Mouse (Mus musculus) forebrain, embryonic 14.5 days (tissue): ENCODE measurements around the gene Smyd2. TPM values are rescaled to one million over a fixed set of nuclear protein-coding genes. Genes with fewer than 3 reads are reported as not detected.

ENCODE experiments used
- ATAC-seq: fragments of 200-750 bp; cut with Nextera tagmentation; 2 replicates; pipeline ENCODE4 v1.8.0; 2017; ENCODE audit warnings: mild to moderate bottlenecking, moderate library complexity
- DNase-seq: peaks from one replicate; pipeline ENCODE4 v3.0.0-alpha.2; 2015; ENCODE audit warnings: low spot score
- H3K27ac ChIP-seq: fragments of 300-500 bp; sonication (generic); 2 replicates; pipeline ENCODE4 v1.5.1; 2014; ENCODE audit warnings: low read depth, mild to moderate bottlenecking, control low read depth, low read length, moderate library complexity
- H3K27me3 ChIP-seq: fragments of 300-500 bp; sonication (generic); replicated peaks from 2 replicates; pipeline ENCODE4 v1.6.1; 2014; ENCODE audit warnings: low read length, control low read depth, mixed read lengths; ENCODE audit not compliant: control insufficient read depth, insufficient read depth
- H3K36me3 ChIP-seq: fragments of 300-500 bp; sonication (generic); 2 replicates; pipeline ENCODE4 v1.6.1; 2014; ENCODE audit warnings: low read length, control low read depth; ENCODE audit not compliant: control insufficient read depth, insufficient read depth
- H3K4me1 ChIP-seq: fragments of 300-500 bp; sonication (generic); 2 replicates; pipeline ENCODE4 v1.6.1; 2014; ENCODE audit warnings: antibody characterized with exemption, low read length, control low read depth; ENCODE audit not compliant: control insufficient read depth, insufficient read depth
- H3K4me2 ChIP-seq: fragments of 300-500 bp; sonication (generic); 2 replicates; pipeline ENCODE4 v1.6.1; 2014; ENCODE audit warnings: mild to moderate bottlenecking, control low read depth, low read length
- H3K4me3 ChIP-seq: fragments of 300-500 bp; sonication (generic); 2 replicates; pipeline ENCODE4 v1.5.1; 2014; ENCODE audit warnings: low read depth, low read length, control low read depth
- H3K9ac ChIP-seq: fragments of 300-500 bp; sonication (generic); 2 replicates; pipeline ENCODE4 v1.6.1; 2014; ENCODE audit warnings: mild to moderate bottlenecking, low read length, control low read depth, moderate library complexity
- H3K9me3 ChIP-seq: fragments of 300-500 bp; sonication (generic); replicated peaks from 2 replicates; pipeline ENCODE4 v1.6.1; 2016; ENCODE audit warnings: low read length, control low read depth, mixed read lengths; ENCODE audit not compliant: control insufficient read depth
- WGBS: fragments of 180-500 bp; shearing (Covaris S2); extraction: QIAGEN DNeasy Blood & Tissue Kit; methylation state at CpG from one replicate; pipeline ENCODE4 v1.1.7; 2014; 5-methylcytosine and 5-hydroxymethylcytosine counted together
- polyA plus RNA-seq: library from polyadenylated mRNA; unstranded; fragments of >200 nt; fragmentation: Nextera tagmentation; extraction: Ambion mirVana; gene quantifications from 2 replicates; pipeline ENCODE4 v1.2.1, GENCODE M21; 2014

Smyd2 gene
- polyA plus RNA-seq, 1 experiment from 2014 or later: 63.9 TPM

DNA sequence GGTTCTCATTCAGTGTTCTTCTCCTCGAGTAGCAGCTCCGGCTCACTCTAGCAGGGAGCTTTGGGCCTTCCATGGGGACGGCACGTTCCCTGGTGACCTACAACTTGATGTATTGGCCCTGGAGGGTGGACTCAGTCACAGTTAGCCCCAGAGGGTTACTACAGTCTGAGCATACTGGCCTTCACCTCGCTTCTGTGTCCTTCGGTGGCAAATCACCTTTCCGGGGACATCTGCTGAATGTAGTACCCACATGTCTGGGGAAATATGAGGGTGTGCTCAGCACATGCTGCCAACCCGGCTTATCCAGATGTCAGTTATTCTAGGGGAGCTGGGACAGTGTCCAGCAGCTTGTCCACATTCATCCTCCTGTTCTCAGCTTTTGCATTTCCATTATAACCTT lies 48.6 kb downstream of the Smyd2 start:
- H3K9ac ChIP-seq: no peak overlapping the region
- ATAC-seq (no peak), DNase-seq (no peak)
- no peaks in the 10 kb centered on the region for H3K9me3 ChIP-seq
- no peaks in the 10 kb centered on the region for H3K27me3 ChIP-seq
- no peaks in the 10 kb centered on the region for H3K4me1 ChIP-seq
- no peaks in the 10 kb centered on the region for H3K36me3 ChIP-seq
- no peak overlapping the region for H3K27ac ChIP-seq
- H3K4me2 ChIP-seq: no peak overlapping the region
- WGBS: 84% methylated on average over 8 of the region's 8 CpGs
- no peak overlapping the region for H3K4me3 ChIP-seq

DNA sequence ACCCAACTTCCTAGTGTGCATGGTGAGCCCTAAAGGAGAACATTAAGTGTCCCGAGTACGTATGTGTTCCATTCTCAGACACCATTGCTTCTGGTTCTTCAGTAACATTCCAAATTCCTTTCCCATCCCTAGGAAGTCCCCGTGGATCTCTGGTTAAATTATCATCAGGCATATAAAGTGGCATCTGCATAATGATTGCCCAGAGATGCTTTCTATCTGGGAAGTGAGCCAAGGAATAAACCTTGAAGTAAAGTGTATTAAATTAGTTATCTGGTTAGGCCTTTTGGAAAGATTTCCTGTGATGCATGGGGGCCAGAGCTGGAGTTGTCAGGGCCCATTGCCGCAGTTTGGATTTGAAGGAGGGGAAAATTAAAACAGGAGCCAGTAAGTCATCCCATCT lies 50.1 kb downstream of the Smyd2 start:
- H3K27me3 ChIP-seq: no peaks in the 10 kb centered on the region
- ATAC-seq (no peak), DNase-seq (peak; percentile 32)
- H3K27ac ChIP-seq: no peak overlapping the region
- no peaks in the 10 kb centered on the region for H3K4me1 ChIP-seq
- H3K9ac ChIP-seq: no peak overlapping the region
- WGBS: 76% methylated on average over 4 of the region's 4 CpGs
- H3K4me3 ChIP-seq: no peak overlapping the region
- H3K4me2 ChIP-seq: no peak overlapping the region
- H3K36me3 ChIP-seq: no peaks in the 10 kb centered on the region
- H3K9me3 ChIP-seq: no peaks in the 10 kb centered on the region

DNA sequence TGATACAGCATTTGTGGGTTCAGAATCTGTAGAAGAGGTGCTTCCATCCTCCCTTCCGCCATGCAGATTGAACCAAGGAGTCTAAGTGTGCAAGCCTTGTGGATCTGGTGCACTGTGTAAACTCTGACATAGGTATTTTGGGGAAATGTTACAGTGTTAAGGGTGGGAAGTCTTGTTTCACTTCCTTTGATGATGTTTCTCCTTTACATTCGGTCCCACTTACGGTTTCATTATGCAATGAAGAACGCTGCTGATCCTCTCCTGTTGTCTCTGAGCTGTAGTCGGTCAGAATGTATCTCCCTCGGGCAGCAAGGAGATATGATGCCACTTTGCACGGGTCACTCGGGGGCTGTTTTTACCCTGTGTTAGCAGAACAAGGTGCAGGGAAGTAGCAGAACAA lies 50.5 kb downstream of the Smyd2 start:
- Histone ChIP-seq H3K27me3 (no peaks in the 10 kb centered on the region), H3K36me3 (no peaks in the 10 kb centered on the region), H3K27ac (no peak overlapping the region), H3K4me3 (no peak overlapping the region), H3K4me1 (no peaks in the 10 kb centered on the region), H3K9me3 (no peaks in the 10 kb centered on the region), H3K9ac (no peak overlapping the region), H3K4me2 (no peak overlapping the region)
- ATAC-seq (no peak), DNase-seq (no peak)
- 92% methylated on average over 8 of the region's 8 CpGs for WGBS

DNA sequence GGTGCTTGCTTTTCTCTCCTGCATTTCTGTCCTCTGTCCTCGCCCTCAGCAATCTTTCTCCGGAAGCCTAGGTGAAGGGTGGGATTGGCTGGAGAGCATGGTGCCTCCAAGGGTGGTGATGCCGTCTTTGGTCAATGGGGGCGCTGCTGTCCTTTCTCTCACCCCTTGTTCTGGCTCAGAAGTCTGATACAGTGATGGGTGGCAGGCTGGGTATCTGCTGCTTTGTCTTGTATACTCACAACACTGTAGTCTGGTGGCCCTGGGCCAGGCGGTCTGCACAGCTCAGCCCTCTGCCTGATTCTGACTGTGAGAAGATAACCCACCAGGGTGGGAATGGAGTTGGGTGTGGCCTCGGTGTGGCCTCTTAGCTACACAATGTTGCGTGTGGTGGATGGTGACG lies 51.6 kb downstream of the Smyd2 start:
- Histone ChIP-seq H3K36me3 (no peaks in the 10 kb centered on the region), H3K4me2 (no peak overlapping the region), H3K4me1 (peaks cover under 1% of the 10 kb centered on the region; the same call in 1 of the 2 replicates), H3K9ac (no peak overlapping the region), H3K27me3 (no peaks in the 10 kb centered on the region), H3K4me3 (no peak overlapping the region), H3K9me3 (no peaks in the 10 kb centered on the region), H3K27ac (no peak overlapping the region)
- no peak for ATAC-seq
- no peak for DNase-seq
- 85% methylated on average over 8 of the region's 8 CpGs for WGBS

DNA sequence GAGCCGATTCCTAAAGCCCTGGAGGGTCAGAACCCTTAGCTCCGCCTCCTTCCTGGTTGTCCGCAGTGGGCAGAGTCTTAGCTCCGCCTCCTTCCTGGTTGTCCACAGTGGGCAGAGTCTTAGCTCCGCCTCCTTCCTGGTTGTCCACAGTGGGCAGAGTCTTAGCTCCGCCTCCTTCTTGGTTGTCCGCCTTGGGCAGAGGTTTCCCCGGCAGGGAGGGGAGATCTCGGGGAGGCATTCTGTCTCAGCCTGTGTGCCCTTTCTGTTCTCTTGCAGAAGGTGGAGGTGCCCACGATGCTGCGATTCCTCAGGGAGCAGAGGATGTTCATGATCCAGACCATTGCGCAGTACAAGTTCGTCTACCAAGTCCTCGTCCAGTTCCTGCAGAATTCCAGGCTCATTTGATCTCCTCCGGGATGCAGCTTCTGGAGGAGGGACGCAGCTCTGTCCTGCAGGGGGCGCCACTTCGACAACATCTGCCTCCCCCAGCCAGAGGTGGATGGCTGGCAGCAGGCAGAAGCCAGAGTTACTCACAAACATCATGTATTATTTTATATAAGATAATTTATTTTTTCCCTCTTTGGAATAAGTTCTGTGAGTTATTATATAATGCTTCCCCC lies 52.4 kb downstream of the Smyd2 start:
- H3K36me3 ChIP-seq: no peaks in the 10 kb centered on the region
- H3K4me2 ChIP-seq: no peak overlapping the region
- no peak overlapping the region for H3K9ac ChIP-seq
- H3K27ac ChIP-seq: no peak overlapping the region
- DNase-seq: no peak
- WGBS: 89% methylated on average over 18 of the region's 18 CpGs
- H3K27me3 ChIP-seq: no peaks in the 10 kb centered on the region
- H3K4me3 ChIP-seq: no peak overlapping the region
- H3K9me3 ChIP-seq: no peaks in the 10 kb centered on the region
- peaks cover 5% of the 10 kb centered on the region for H3K4me1 ChIP-seq
- ATAC-seq: no peak

DNA sequence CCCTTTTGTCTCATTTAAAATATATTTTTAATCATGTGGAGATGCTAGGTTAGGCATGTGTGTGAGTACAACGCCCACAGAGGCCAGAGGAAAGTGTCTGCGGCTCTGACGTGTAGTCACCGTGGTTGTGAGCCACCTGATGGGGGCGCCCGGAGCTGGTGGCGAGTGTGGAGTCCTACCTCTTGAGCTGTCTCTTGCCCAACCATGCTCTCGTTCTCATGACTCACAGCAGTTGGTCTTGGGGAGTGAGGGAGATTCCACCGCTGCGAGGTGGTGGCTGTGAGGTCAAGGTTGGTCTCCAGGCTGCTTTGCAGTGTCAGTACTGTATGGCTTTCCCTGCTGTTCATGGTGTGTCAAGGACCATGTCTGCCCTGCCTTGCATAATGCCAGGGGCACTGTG lies 54.1 kb downstream of the Smyd2 start:
- no peak overlapping the region for H3K9ac ChIP-seq
- no peak overlapping the region for H3K4me2 ChIP-seq
- DNase-seq (no peak), ATAC-seq (no peak)
- WGBS: 87% methylated on average over 10 of the region's 10 CpGs
- no peak overlapping the region for H3K27ac ChIP-seq
- H3K4me1 ChIP-seq: peaks cover 5% of the 10 kb centered on the region
- no peak overlapping the region for H3K4me3 ChIP-seq
- H3K9me3 ChIP-seq: no peaks in the 10 kb centered on the region
- H3K36me3 ChIP-seq: no peaks in the 10 kb centered on the region
- no peaks in the 10 kb centered on the region for H3K27me3 ChIP-seq

DNA sequence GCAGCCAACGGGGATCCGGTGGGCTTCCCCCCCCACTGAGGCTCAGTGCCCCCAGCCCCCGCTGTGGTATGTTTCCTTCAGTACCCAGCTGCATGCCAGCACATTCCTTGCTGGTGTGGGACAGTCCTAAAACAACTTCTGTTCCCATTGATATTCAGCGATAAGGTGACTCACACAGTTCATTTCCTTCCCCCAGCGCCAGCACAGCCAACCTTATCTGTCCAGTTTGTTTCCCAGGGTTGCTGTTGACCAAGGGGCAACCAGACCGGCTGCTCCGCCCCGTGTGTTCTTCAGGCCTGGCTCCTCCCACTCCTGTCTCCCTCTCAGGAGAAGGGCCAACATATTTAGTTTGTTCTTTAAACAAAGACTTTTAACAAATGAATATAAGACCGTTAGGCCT lies 54.7 kb downstream of the Smyd2 start:
- ATAC-seq (no peak), DNase-seq (no peak)
- Histone ChIP-seq H3K4me2 (no peak overlapping the region), H3K4me1 (peaks cover 5% of the 10 kb centered on the region), H3K36me3 (no peaks in the 10 kb centered on the region), H3K4me3 (no peak overlapping the region), H3K9ac (no peak overlapping the region), H3K27me3 (no peaks in the 10 kb centered on the region), H3K27ac (no peak overlapping the region), H3K9me3 (no peaks in the 10 kb centered on the region)
- 75% methylated on average over 9 of the region's 9 CpGs for WGBS

DNA sequence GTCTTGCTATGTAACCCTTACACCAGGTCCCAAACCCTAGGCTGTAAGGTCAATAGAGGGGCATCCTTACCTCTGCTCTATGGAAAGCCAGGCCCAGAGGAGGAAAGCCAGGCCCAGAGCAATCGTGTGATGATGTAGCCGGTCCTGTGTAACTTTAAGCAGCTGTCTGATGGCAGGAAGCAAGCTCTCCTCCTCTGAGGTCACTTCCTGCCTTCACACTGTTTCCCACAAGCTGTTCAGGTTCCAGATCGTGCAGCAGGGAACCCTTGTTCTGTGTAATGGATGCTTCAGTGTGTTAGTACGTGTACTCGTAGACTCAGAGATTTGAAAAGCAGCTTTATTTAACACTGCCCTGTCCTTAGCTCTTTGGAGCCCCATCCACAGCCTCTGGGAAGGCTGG lies 55.1 kb downstream of the Smyd2 start:
- Histone ChIP-seq H3K4me1 (peaks cover 5% of the 10 kb centered on the region), H3K4me2 (no peak overlapping the region), H3K9me3 (no peaks in the 10 kb centered on the region), H3K27me3 (no peaks in the 10 kb centered on the region), H3K4me3 (no peak overlapping the region), H3K36me3 (no peaks in the 10 kb centered on the region), H3K27ac (no peak overlapping the region), H3K9ac (no peak overlapping the region)
- no peak for ATAC-seq
- no peak for DNase-seq
- WGBS: 71% methylated on average over 5 of the region's 5 CpGs

DNA sequence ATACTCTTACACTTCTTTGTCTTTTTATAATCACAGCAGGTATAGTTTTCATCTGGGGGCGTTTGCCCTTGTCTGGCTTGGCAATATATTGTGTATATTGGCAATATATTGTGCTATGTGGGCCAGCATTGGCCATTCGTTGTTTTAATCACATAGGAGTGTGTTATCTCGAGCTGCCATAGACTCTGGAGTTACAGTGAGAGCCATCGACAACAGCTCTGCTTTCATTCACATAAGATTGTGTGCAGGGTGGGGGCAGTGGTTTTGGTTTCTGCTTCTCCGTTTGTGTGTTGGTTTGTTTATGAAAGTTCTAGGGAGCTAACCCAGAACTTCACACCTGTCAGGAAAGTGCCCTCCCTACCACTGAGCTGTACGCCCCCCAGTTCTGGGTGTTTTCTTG lies 55.5 kb downstream of the Smyd2 start:
- 84% methylated on average over 6 of the region's 6 CpGs for WGBS

More for the DNA sequence above, 55.5 kb downstream of the Smyd2 start:
- no peak overlapping the region for H3K4me3 ChIP-seq
- H3K4me1 ChIP-seq: peaks cover 5% of the 10 kb centered on the region
- H3K27me3 ChIP-seq: no peaks in the 10 kb centered on the region
- no peaks in the 10 kb centered on the region for H3K36me3 ChIP-seq
- H3K27ac ChIP-seq: no peak overlapping the region
- H3K9me3 ChIP-seq: no peaks in the 10 kb centered on the region
- H3K9ac ChIP-seq: no peak overlapping the region
- H3K4me2 ChIP-seq: no peak overlapping the region
- DNase-seq: no peak
- ATAC-seq: no peak
